Mouse (Mus musculus): ENCODE measurements around the gene Olfr281.

- TF ChIP-seq POU5F1 (IDR thresholded peaks at IDR 0.05; ENCODE audit: borderline replicate concordance, low read length) (no peak), CTCF (conservative IDR thresholded peaks at IDR 0.05; ENCODE audit: low read length) (no peak), NANOG (IDR thresholded peaks at IDR 0.05; ENCODE audit: borderline replicate concordance, low read length) (no peak)
Measured at GRCm38 (mm10) chr15:98424326-98424725, 28.1 kb upstream of the Olfr281 start.

Measured in E14TG2a.4 (cell line).